Mouse (Mus musculus) hindbrain, embryonic 14.5 days (tissue): ENCODE data around the gene Tgm6. TPM values are rescaled to one million over a fixed set of nuclear protein-coding genes. Genes with fewer than 3 reads are reported as not detected.

ENCODE experiments used
- ATAC-seq: fragments of 200-750 bp; cut with Nextera tagmentation; 2 replicates; pipeline ENCODE4 v1.8.0; 2017; ENCODE audit warnings: moderate number of reproducible peaks, mild to moderate bottlenecking, moderate TSS enrichment, moderate library complexity; ENCODE audit not compliant: low FRiP score
- DNase-seq: peaks from one replicate; pipeline ENCODE4 v3.0.0-alpha.2; 2015; ENCODE audit warnings: low spot score
- H3K27ac ChIP-seq: fragments of 300-500 bp; sonication (generic); 2 replicates; pipeline ENCODE4 v1.5.1; 2014; ENCODE audit warnings: mild to moderate bottlenecking, moderate library complexity
- H3K27me3 ChIP-seq: fragments of 300-500 bp; sonication (generic); 2 replicates; pipeline ENCODE4 v1.6.1; 2014; ENCODE audit warnings: mild to moderate bottlenecking, low read length, mixed read lengths; ENCODE audit not compliant: control insufficient read depth, insufficient read depth
- H3K36me3 ChIP-seq: fragments of 300-500 bp; sonication (generic); replicated peaks from 2 replicates; pipeline ENCODE4 v1.6.1; 2014; ENCODE audit not compliant: control insufficient read depth, insufficient read depth
- H3K4me1 ChIP-seq: fragments of 300-500 bp; sonication (generic); replicated peaks from 2 replicates; pipeline ENCODE4 v1.6.1; 2014; ENCODE audit warnings: antibody characterized with exemption, low read length, mixed read lengths; ENCODE audit not compliant: control insufficient read depth, insufficient read depth
- H3K4me2 ChIP-seq: fragments of 300-500 bp; sonication (generic); replicated peaks from 2 replicates; pipeline ENCODE4 v1.6.1; 2014; ENCODE audit warnings: mild to moderate bottlenecking, moderate library complexity
- H3K4me3 ChIP-seq: fragments of 300-500 bp; sonication (generic); replicated peaks from 2 replicates; pipeline ENCODE4 v1.5.1; 2014; ENCODE audit warnings: mild to moderate bottlenecking, low read length
- H3K9ac ChIP-seq: fragments of 300-500 bp; sonication (generic); 2 replicates; pipeline ENCODE4 v1.6.1; 2014
- H3K9me3 ChIP-seq: fragments of 300-500 bp; sonication (generic); 2 replicates; pipeline ENCODE4 v1.6.1; 2016; ENCODE audit warnings: low read length; ENCODE audit not compliant: control insufficient read depth
- WGBS: fragments of 180-500 bp; shearing (Covaris S2); extraction: QIAGEN DNeasy Blood & Tissue Kit; methylation state at CpG from one replicate; pipeline ENCODE4 v1.1.7; 2014; 5-methylcytosine and 5-hydroxymethylcytosine counted together
- polyA plus RNA-seq: library from polyadenylated mRNA; unstranded; fragments of >200 nt; fragmentation: Nextera tagmentation; extraction: Ambion mirVana; gene quantifications from 2 replicates; pipeline ENCODE4 v1.2.1, GENCODE M21; 2014

The Tgm6 gene
- polyA plus RNA-seq, 1 experiment from 2014 or later = 0.07 TPM

- H3K27me3 ChIP-seq = no peaks in the 10 kb centered on the region
- no peak overlapping the region for H3K4me3 ChIP-seq
- peaks cover 58% of the 10 kb centered on the region for H3K36me3 ChIP-seq
- no peak overlapping the region for H3K27ac ChIP-seq
- H3K4me2 ChIP-seq = no peak overlapping the region
- no peaks in the 10 kb centered on the region for H3K9me3 ChIP-seq
- no peak overlapping the region for H3K9ac ChIP-seq
- H3K4me1 ChIP-seq = no peaks in the 10 kb centered on the region; the same call in 1 of the 2 replicates
- WGBS = 53% methylated on average over 3 of the region's 3 CpGs
- DNase-seq = peak; percentile 80
- no peak for ATAC-seq
Measured at GRCm38 (mm10) chr2:130167861-130168260, 55.6 kb downstream of the Tgm6 start.

DNA sequence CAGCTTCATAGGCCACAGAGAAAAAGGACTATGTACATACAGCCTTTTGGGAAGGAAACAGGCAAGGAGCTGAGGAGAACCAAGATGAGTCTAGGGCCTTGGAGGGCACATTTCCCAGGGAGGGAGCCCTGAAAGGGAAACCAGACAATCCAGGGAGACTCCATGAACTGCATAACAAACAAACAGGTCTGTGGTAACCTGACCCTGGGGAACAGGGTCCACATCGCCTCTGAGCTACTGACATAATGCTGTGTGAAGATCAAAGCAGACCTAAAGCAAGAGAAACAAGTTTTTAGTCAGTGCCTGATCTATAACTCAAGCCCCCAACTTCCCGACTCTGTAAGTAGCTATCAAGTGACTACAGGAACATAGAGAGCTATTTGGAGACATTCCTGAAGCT, 59.5 kb downstream of the Tgm6 start:
- WGBS = 90% methylated on average over 2 of the region's 2 CpGs
- DNase-seq (no peak), ATAC-seq (no peak)
- Histone ChIP-seq H3K9me3 (no peaks in the 10 kb centered on the region), H3K27ac (no peak overlapping the region), H3K4me2 (no peak overlapping the region), H3K27me3 (no peaks in the 10 kb centered on the region), H3K9ac (no peak overlapping the region), H3K4me1 (peaks cover 3% of the 10 kb centered on the region), H3K4me3 (no peak overlapping the region), H3K36me3 (peaks cover 94% of the 10 kb centered on the region)

- no peaks in the 10 kb centered on the region for H3K9me3 ChIP-seq
- peaks cover 52% of the 10 kb centered on the region for H3K36me3 ChIP-seq
- H3K9ac ChIP-seq = peak overlapping the region; percentile 98
- no peak overlapping the region for H3K4me3 ChIP-seq
- DNase-seq (no peak), ATAC-seq (no peak)
- H3K27ac ChIP-seq = no peak overlapping the region
- peaks cover 19% of the 10 kb centered on the region for H3K4me1 ChIP-seq
- 79% methylated on average over 8 of the region's 8 CpGs for WGBS
- H3K27me3 ChIP-seq = no peaks in the 10 kb centered on the region
- peak overlapping the region; percentile 75; the same call in 1 of the 2 replicates for H3K4me2 ChIP-seq
Measured at GRCm38 (mm10) chr2:130176820-130177219, 64.6 kb downstream of the Tgm6 start.

- H3K4me2 ChIP-seq = peak overlapping the region; percentile 75
- no peaks in the 10 kb centered on the region for H3K9me3 ChIP-seq
- H3K9ac ChIP-seq = peak overlapping the region; percentile 98
- peak overlapping the region; percentile 90 for H3K4me3 ChIP-seq
- ATAC-seq (no peak), DNase-seq (no peak)
- H3K4me1 ChIP-seq = peaks cover 19% of the 10 kb centered on the region
- no peaks in the 10 kb centered on the region for H3K27me3 ChIP-seq
- peaks cover 37% of the 10 kb centered on the region for H3K36me3 ChIP-seq
- under 1% methylated on average over 11 of the region's 11 CpGs for WGBS
- H3K27ac ChIP-seq = peak overlapping the region; percentile 91
Measured at GRCm38 (mm10) chr2:130178381-130178705, 66.1 kb downstream of the Tgm6 start.

- peak within 1 kb of the TSS; percentile 91 for H3K27ac ChIP-seq
- DNase-seq (peak; percentile 93), ATAC-seq (peak; percentile 94)
- peak within 1 kb of the TSS; percentile 98 for H3K9ac ChIP-seq
- H3K27me3 ChIP-seq = no peaks in the 10 kb centered on the region
- peak within 1 kb of the TSS; percentile 75 for H3K4me2 ChIP-seq
- peaks cover 31% of the 10 kb centered on the region for H3K36me3 ChIP-seq
- under 1% methylated on average over 77 of the region's 81 CpGs for WGBS
- peaks cover 19% of the 10 kb centered on the region for H3K4me1 ChIP-seq
- no peaks in the 10 kb centered on the region for H3K9me3 ChIP-seq
- H3K4me3 ChIP-seq = peak within 1 kb of the TSS; percentile 90
Measured at GRCm38 (mm10) chr2:130178706-130179506, 66.7 kb downstream of the Tgm6 start, which contains the start of gene Snrpb. Gene Snrpb, minus strand, starts transcription at chr2:130179403.

DNA sequence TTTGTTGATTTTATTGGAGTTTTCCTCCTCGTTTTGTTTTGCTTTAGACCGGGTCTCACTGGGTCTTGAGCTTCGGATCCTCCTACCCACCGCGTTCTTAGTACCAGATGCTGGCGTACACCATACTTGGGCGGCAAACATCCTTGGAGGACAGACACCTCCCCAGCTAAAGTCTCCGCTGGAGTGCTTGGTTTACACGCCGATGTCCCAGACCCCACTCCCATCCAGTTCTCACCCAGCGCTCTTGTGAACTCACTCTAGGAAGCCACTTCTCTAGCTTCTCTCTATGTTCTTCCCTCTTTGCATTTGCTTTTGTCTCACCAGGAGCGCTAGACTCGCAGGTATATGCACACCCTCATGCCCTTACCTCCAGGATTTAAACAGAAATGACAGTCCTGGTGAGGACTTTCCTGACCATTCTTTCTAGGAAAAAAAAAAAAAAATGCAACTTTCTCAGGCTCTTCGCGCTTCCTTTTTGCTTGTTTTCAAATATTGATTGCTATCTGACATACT, 67.3 kb downstream of the Tgm6 start:
- peak; percentile 81 for ATAC-seq
- H3K36me3 ChIP-seq = peaks cover 25% of the 10 kb centered on the region
- 1% methylated on average over 15 of the region's 15 CpGs for WGBS
- no peaks in the 10 kb centered on the region for H3K9me3 ChIP-seq
- no peak for DNase-seq
- no peaks in the 10 kb centered on the region for H3K27me3 ChIP-seq
- peak overlapping the region; percentile 98 for H3K9ac ChIP-seq
- H3K4me2 ChIP-seq = peak overlapping the region; percentile 75
- H3K27ac ChIP-seq = peak overlapping the region; percentile 91
- H3K4me1 ChIP-seq = peaks cover 19% of the 10 kb centered on the region
- peak overlapping the region; percentile 90 for H3K4me3 ChIP-seq

DNA sequence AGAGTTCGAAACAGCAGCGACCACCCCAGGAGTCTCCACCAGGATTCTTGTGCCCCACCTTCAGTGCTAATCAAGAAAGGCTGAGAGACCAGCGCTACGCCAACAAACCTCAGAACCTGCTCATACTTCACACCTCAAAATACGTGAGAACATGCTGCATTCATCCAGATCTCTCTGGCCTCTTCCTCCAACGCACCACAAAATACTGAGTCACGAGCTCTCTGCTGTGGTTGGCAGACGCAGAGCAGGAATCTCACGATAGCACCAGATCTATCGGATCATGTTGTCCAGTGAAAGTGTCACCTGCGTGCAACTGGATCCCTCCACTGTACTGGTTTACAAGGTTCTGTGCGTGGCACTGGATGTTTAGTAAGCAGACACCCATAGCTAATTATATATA, 76.2 kb downstream of the Tgm6 start:
- Histone ChIP-seq H3K4me3 (no peak overlapping the region), H3K9me3 (0 out of 2 replicates have a peak, but pooled peaks cover 7% of the 10 kb centered on the region), H3K9ac (no peak overlapping the region), H3K27ac (no peak overlapping the region), H3K27me3 (no peaks in the 10 kb centered on the region), H3K4me1 (no peaks in the 10 kb centered on the region), H3K4me2 (no peak overlapping the region), H3K36me3 (no peaks in the 10 kb centered on the region)
- ATAC-seq (no peak), DNase-seq (no peak)
- WGBS = 92% methylated on average over 12 of the region's 12 CpGs

- H3K27me3 ChIP-seq = no peaks in the 10 kb centered on the region
- no peak within 1 kb of the TSS for H3K9ac ChIP-seq
- no peak within 1 kb of the TSS for H3K27ac ChIP-seq
- DNase-seq (no peak), ATAC-seq (no peak)
- H3K36me3 ChIP-seq = no peaks in the 10 kb centered on the region
- H3K4me3 ChIP-seq = no peak within 1 kb of the TSS
- no peak within 1 kb of the TSS for H3K4me2 ChIP-seq
- 94% methylated on average over 16 of the region's 16 CpGs for WGBS
- no peaks in the 10 kb centered on the region for H3K4me1 ChIP-seq
- 0 out of 2 replicates have a peak, but pooled peaks cover 5% of the 10 kb centered on the region for H3K9me3 ChIP-seq
Measured at GRCm38 (mm10) chr2:130194894-130195293, 82.7 kb downstream of the Tgm6 start, which contains the start of gene Tmc2. Gene Tmc2, plus strand, starts transcription at chr2:130195194.

- no peak overlapping the region for H3K27ac ChIP-seq
- no peak overlapping the region for H3K4me2 ChIP-seq
- H3K9ac ChIP-seq = no peak overlapping the region
- ATAC-seq (no peak), DNase-seq (no peak)
- H3K36me3 ChIP-seq = no peaks in the 10 kb centered on the region
- no peaks in the 10 kb centered on the region for H3K27me3 ChIP-seq
- no peaks in the 10 kb centered on the region for H3K9me3 ChIP-seq
- WGBS = 59% methylated on average over 5 of the region's 5 CpGs
- no peaks in the 10 kb centered on the region for H3K4me1 ChIP-seq
- no peak overlapping the region for H3K4me3 ChIP-seq
Measured at GRCm38 (mm10) chr2:130200961-130201360, 88.7 kb downstream of the Tgm6 start.
